Mouse (Mus musculus): ENCODE results near the gene Dad1. TPM values are rescaled to one million over a fixed set of nuclear protein-coding genes. Genes with fewer than 3 reads are reported as not detected.
A peak's percentile ranks its signal among the peaks of the same experiment; 100 is the strongest.

Dad1 gene
- total and polyA plus RNA-seq, 3 experiments: 186 to 320 TPM; not detected in 1

GRCm38 (mm10) chr14:54239002-54239736, 14.7 kb downstream of the Dad1 start:
- Histone ChIP-seq H3K9me3 (replicated peaks; ENCODE audit: insufficient read depth, low read length) (no peaks in the 10 kb centered on the region), H3K27me3 (ENCODE audit: control insufficient read depth in 1 of 2, insufficient read depth in 2 of 2, low read length in 2 of 2) (no peaks in the 10 kb centered on the region), H3K9ac (ENCODE audit: control insufficient read depth, low read depth, low read length, poor library complexity, severe bottlenecking) (no peak overlapping the region), H3K79me2 (ENCODE audit: control insufficient read depth, insufficient read depth, low read length, poor library complexity) (peaks cover 9% of the 10 kb centered on the region; the same call in 1 of the 2 replicates), H3K36me3 (ENCODE audit: control insufficient read depth in 1 of 2, insufficient read depth in 2 of 2, low read length in 2 of 2) (peaks cover 2 to 8% of the 10 kb centered on the region in 2 experiments; a peak in 2 of 4 replicates), H3K4me3 (ENCODE audit: control insufficient read depth in 1 of 2, insufficient read depth in 1 of 2, low read depth in 2 of 2, low read length in 2 of 2) (no peak overlapping the region), H3K27ac (ENCODE audit: control insufficient read depth, low read depth, low read length) (no peak overlapping the region), H3K4me1 (ENCODE audit: control insufficient read depth in 1 of 2, insufficient read depth in 2 of 2, low read length in 2 of 2) (peaks cover 0 to 5% of the 10 kb centered on the region in 2 experiments; a peak in 1 of 4 replicates)
- peak; percentile 83 for DNase-seq (ENCODE audit: low read depth, low spot score)
- no peak for TF ChIP-seq UBTF (IDR thresholded peaks at IDR 0.05; ENCODE audit: borderline replicate concordance, insufficient read depth, low read depth, low read length)
- no peak for TF ChIP-seq E2F4 (IDR thresholded peaks at IDR 0.05; ENCODE audit: borderline replicate concordance, low read depth, low read length)
- no peak for TF ChIP-seq ZNF384 (IDR thresholded peaks at IDR 0.05; ENCODE audit: low read depth, low read length)
- TF ChIP-seq USF2 (IDR thresholded peaks at IDR 0.05; ENCODE audit: borderline replicate concordance in 1 of 2, insufficient read depth in 1 of 2, low read depth in 1 of 2, low read length in 2 of 2): no peak
- no peak for TF ChIP-seq GATA1 (IDR thresholded peaks at IDR 0.05; ENCODE audit: low read depth, low read length)
- no peak for TF ChIP-seq MEF2A (IDR thresholded peaks at IDR 0.05; ENCODE audit: extremely low read depth, insufficient replicate concordance, low read depth, low read length, poor library complexity, severe bottlenecking)
- no peak for TF ChIP-seq MXI1 (IDR thresholded peaks at IDR 0.05; ENCODE audit: low read depth, low read length)
- no peak for TF ChIP-seq USF1 (IDR thresholded peaks at IDR 0.05; ENCODE audit: low read depth, low read length)
- TF ChIP-seq TCF12 (IDR thresholded peaks at IDR 0.05; ENCODE audit: low read depth, low read length): no peak
- TF ChIP-seq SMC3 (IDR thresholded peaks at IDR 0.05; ENCODE audit: low read depth, low read length): peak; percentile 78
- no peak for TF ChIP-seq ELF1 (IDR thresholded peaks at IDR 0.05; ENCODE audit: low read depth, low read length)
- TF ChIP-seq TBP (IDR thresholded peaks at IDR 0.05; ENCODE audit: low read depth, low read length): no peak
- no peak for TF ChIP-seq TAL1 (IDR thresholded peaks at IDR 0.05; ENCODE audit: low read length)
- peak; percentile 83 to 93 (median 90) for TF ChIP-seq CTCF (IDR thresholded peaks at IDR 0.05 in 2 of 3, conservative IDR thresholded peaks at IDR 0.05 in 1 of 3; ENCODE audit: control insufficient read depth in 1 of 3, insufficient read depth in 1 of 3, low read depth in 2 of 3, low read length in 3 of 3, poor library complexity in 1 of 3, severe bottlenecking in 1 of 3)
- peak; percentile 70 for TF ChIP-seq RAD21 (IDR thresholded peaks at IDR 0.05; ENCODE audit: low read depth, low read length)
- no peak for TF ChIP-seq CHD1 (IDR thresholded peaks at IDR 0.05; ENCODE audit: low read depth, low read length)
- peak; percentile 47 for TF ChIP-seq ZC3H11A (IDR thresholded peaks at IDR 0.05; ENCODE audit: low read depth, low read length)
- TF ChIP-seq POLR2A (IDR thresholded peaks at IDR 0.05; ENCODE audit: control insufficient read depth in 1 of 2, insufficient read depth in 1 of 2, low read depth in 1 of 2, low read length in 2 of 2, poor library complexity in 1 of 2): no peak
- no peak for TF ChIP-seq GABPA (IDR thresholded peaks at IDR 0.05; ENCODE audit: low read depth, low read length)
- TF ChIP-seq ZMIZ1 (IDR thresholded peaks at IDR 0.05; ENCODE audit: low read depth, low read length): no peak
- no peak for TF ChIP-seq NELFE (IDR thresholded peaks at IDR 0.05; ENCODE audit: low read depth, low read length)
- TF ChIP-seq NRF1 (IDR thresholded peaks at IDR 0.05; ENCODE audit: insufficient read depth, low read depth, low read length, poor library complexity, severe bottlenecking): no peak
- no peak for TF ChIP-seq SIN3A (IDR thresholded peaks at IDR 0.05; ENCODE audit: low read length)
- TF ChIP-seq MAZ (IDR thresholded peaks at IDR 0.05; ENCODE audit: low read depth, low read length): no peak
- no peak for TF ChIP-seq KAT2A (conservative IDR thresholded peaks at IDR 0.05; ENCODE audit: low read depth, low read length)
